Mouse (Mus musculus) ES-CJ7 (cell line): Measurements from ENCODE around the gene Tjp3.

Experiments used
- DNase-seq: peaks from one replicate; pipeline ENCODE4 v3.0.0; 2011; ENCODE audit warnings: low read depth, low spot score

The Tjp3 gene

GRCm38 (mm10) chr10:81234206-81234605 lies 57.2 kb downstream of the Tjp3 start:
- DNase-seq: no peak

- DNase-seq: peak; percentile 51
Measured at GRCm38 (mm10) chr10:81233226-81233585, 58.2 kb downstream of the Tjp3 start.

- DNase-seq: peak; percentile 95
Measured at GRCm38 (mm10) chr10:81232580-81233225, 58.7 kb downstream of the Tjp3 start, which contains the start of gene Zfr2. Gene Zfr2 (plus strand): TSS chr10:81233155.

GRCm38 (mm10) chr10:81231436-81231835 lies 59.9 kb downstream of the Tjp3 start:
- DNase-seq: no peak

GRCm38 (mm10) chr10:81230438-81231332 lies 60.7 kb downstream of the Tjp3 start, which contains the start of gene Atcay:
Gene Atcay (minus strand): TSS chr10:81230833.
- peak; percentile 62 for DNase-seq

GRCm38 (mm10) chr10:81229735-81230437 lies 61.5 kb downstream of the Tjp3 start:
- peak; percentile 63 for DNase-seq

- DNase-seq: peak; percentile 50
Measured at GRCm38 (mm10) chr10:81223731-81224130, 67.7 kb downstream of the Tjp3 start.
